In genomic region chr14:123237002-123237401, GRCm38 (mm10) we compare ENCODE assay signal across 15 mouse cellular contexts.
"Had no signal": no experiment of that assay in that cellular context is flagged by ENCODE, and none has a peak within 500 bp of the region (broad histone marks: within the 10 kb centered on the region; RNA-seq: fewer than 3 reads in every experiment).

No protein-coding gene starts in this region.

- H3K4me1 ChIP-seq: liver, embryonic 13.5 days; midbrain, embryonic 12.5 days; midbrain, embryonic 15.5 days; neural tube, embryonic 12.5 days; stomach, embryonic 15.5 days had no signal

- DNase-seq: kidney, postnatal 14 days; kidney, postnatal 4 days; left cerebral cortex, postnatal 4 days; liver, embryonic 13.5 days; lung, embryonic 14.5 days; retina, postnatal 1 day; right cerebral cortex, postnatal 25 days; spleen, adult 18-20 months; thymus, postnatal 25 days had no signal

- H3K9ac ChIP-seq: liver, embryonic 13.5 days; lung, embryonic 14.5 days; midbrain, embryonic 12.5 days; midbrain, embryonic 15.5 days; neural tube, embryonic 12.5 days; stomach, embryonic 15.5 days had no signal

- H3K4me3 ChIP-seq: liver, embryonic 13.5 days; midbrain, embryonic 12.5 days; midbrain, embryonic 15.5 days; neural tube, embryonic 12.5 days; stomach, embryonic 15.5 days had no signal

- ATAC-seq: lung, postnatal 0 days; midbrain, embryonic 15.5 days had no signal

- H3K36me3 ChIP-seq: liver, embryonic 13.5 days; midbrain, embryonic 12.5 days; midbrain, embryonic 15.5 days; neural tube, embryonic 12.5 days; stomach, embryonic 15.5 days had no signal

- H3K4me2 ChIP-seq: liver, embryonic 13.5 days; lung, embryonic 14.5 days; midbrain, embryonic 12.5 days; midbrain, embryonic 15.5 days; neural tube, embryonic 12.5 days; stomach, embryonic 15.5 days had no signal

- H3K27ac ChIP-seq: liver, embryonic 13.5 days; macrophage; midbrain, embryonic 12.5 days; midbrain, embryonic 15.5 days; neural tube, embryonic 12.5 days; stomach, embryonic 15.5 days had no signal

- H3K9me3 ChIP-seq: liver, embryonic 13.5 days; midbrain, embryonic 12.5 days; midbrain, embryonic 15.5 days; neural tube, embryonic 12.5 days; stomach, embryonic 15.5 days had no signal

- H3K27me3 ChIP-seq: liver, embryonic 13.5 days; midbrain, embryonic 12.5 days; midbrain, embryonic 15.5 days; neural tube, embryonic 12.5 days; stomach, embryonic 15.5 days had no signal
